In the genomic region with DNA sequence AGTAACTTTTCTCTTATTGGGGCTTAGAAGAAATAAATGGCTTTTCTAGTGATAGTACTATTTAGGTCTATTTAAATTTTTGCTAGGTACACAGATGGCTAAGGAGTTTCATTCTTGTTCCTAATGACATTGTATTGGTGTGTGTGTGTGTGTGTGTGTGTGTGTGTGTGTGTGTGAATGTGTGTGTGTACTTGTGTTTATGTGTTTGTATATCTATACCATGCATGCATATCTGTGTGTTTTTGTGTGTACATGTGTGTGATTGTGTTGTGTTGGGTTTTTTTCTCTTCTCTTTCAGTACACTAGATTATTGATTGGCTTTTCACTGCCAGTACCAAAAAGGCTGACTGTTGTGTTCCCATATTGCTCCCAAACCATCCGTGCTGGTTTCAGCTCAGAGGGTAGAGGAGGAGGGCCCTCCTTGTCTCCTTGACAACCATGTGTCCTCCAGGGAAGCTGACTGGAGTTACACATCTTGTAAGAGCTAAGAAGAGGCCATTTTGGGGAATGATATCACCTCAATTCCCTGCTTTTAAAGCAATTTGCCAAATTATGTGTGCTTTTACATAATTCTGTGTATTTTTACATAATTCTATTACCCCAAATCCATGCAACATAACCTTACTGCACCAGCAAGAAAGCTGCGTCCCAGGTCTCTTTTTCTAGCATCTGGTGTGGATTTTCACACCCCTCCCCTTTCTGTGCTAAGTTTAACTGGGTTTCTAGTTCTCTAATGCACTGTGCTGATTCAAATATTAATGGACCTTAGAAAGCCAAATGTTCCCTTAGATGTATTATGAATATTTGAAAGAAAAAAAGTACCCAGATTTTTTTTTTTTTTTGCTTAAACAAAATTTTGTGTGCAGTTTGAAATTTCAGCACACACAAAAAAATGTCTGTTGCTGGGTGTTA, we compare ENCODE assay signal across 12 mouse cellular contexts.
DNase-seq lines count a peak whose midpoint lies in the region; ATAC-seq lines count a peak whose summit lies in the region.
"Had no signal": no experiment of that assay in that cellular context is flagged by ENCODE, and none has a peak within 500 bp of the region (broad histone marks: within the 10 kb centered on the region; RNA-seq: fewer than 3 reads in every experiment).

No protein-coding gene starts in this region.

- H3K9me3 ChIP-seq in embryonic facial prominence, embryonic 11.5 days (replicated peaks; ENCODE audit: control insufficient read depth, low read length) = no peaks in the 10 kb centered on the region
- no peaks in the 10 kb centered on the region for H3K9me3 ChIP-seq in embryonic facial prominence, embryonic 10.5 days
- no peaks in the 10 kb centered on the region for H3K9me3 ChIP-seq in hindbrain, embryonic 12.5 days (replicated peaks)
- H3K9me3 ChIP-seq in midbrain, embryonic 13.5 days = no peaks in the 10 kb centered on the region
- H3K9me3 ChIP-seq: limb, embryonic 15.5 days had no signal

- H3K9ac ChIP-seq in embryonic facial prominence, embryonic 11.5 days (replicated peaks; ENCODE audit: low read length) = no peak overlapping the region
- H3K9ac ChIP-seq in hindbrain, embryonic 12.5 days = no peak overlapping the region
- no peak overlapping the region; the same call in 1 of the 2 replicates for H3K9ac ChIP-seq in midbrain, embryonic 13.5 days (replicated peaks)
- H3K9ac ChIP-seq: limb, embryonic 15.5 days had no signal

- no peaks in the 10 kb centered on the region for H3K36me3 ChIP-seq in embryonic facial prominence, embryonic 11.5 days (replicated peaks; ENCODE audit: control insufficient read depth, insufficient read depth, low read depth, low read length)
- H3K36me3 ChIP-seq in embryonic facial prominence, embryonic 10.5 days (replicated peaks) = no peaks in the 10 kb centered on the region
- H3K36me3 ChIP-seq in hindbrain, embryonic 12.5 days = no peaks in the 10 kb centered on the region
- no peaks in the 10 kb centered on the region for H3K36me3 ChIP-seq in midbrain, embryonic 13.5 days
- H3K36me3 ChIP-seq: limb, embryonic 15.5 days had no signal

- H3K4me1 ChIP-seq in embryonic facial prominence, embryonic 11.5 days (ENCODE audit: control insufficient read depth, insufficient read depth, low read length) = no peaks in the 10 kb centered on the region
- no peaks in the 10 kb centered on the region for H3K4me1 ChIP-seq in embryonic facial prominence, embryonic 10.5 days
- H3K4me1 ChIP-seq in hindbrain, embryonic 12.5 days = peaks cover 4% of the 10 kb centered on the region; the same call in 1 of the 2 replicates
- H3K4me1 ChIP-seq in midbrain, embryonic 13.5 days (replicated peaks) = peaks cover 6% of the 10 kb centered on the region
- H3K4me1 ChIP-seq: limb, embryonic 15.5 days had no signal

- peak; percentile 6 for DNase-seq in embryonic facial prominence, embryonic 11.5 days (ENCODE audit: low spot score)
- DNase-seq in embryonic facial prominence, embryonic 10.5 days (ENCODE audit: low spot score) = no peak
- DNase-seq in ZHBTc4 (ENCODE audit: low read depth, low spot score) = peak; percentile 67
- DNase-seq in thymus, postnatal 4 days = no peak
- DNase-seq in MN1 (ENCODE audit: low spot score) = no peak
- no peak for DNase-seq in spleen, postnatal 14 days (ENCODE audit: low spot score in 2 of 2)
- DNase-seq: heart, adult 18-20 months; heart, postnatal 14 days; kidney, adult 18-20 months had no signal

- H3K27me3 ChIP-seq in embryonic facial prominence, embryonic 11.5 days (ENCODE audit: control insufficient read depth, insufficient read depth, low read length) = no peaks in the 10 kb centered on the region
- no peaks in the 10 kb centered on the region for H3K27me3 ChIP-seq in embryonic facial prominence, embryonic 10.5 days (replicated peaks; ENCODE audit: low read depth, poor library complexity, severe bottlenecking)
- H3K27me3 ChIP-seq in hindbrain, embryonic 12.5 days = no peaks in the 10 kb centered on the region
- no peaks in the 10 kb centered on the region for H3K27me3 ChIP-seq in midbrain, embryonic 13.5 days
- H3K27me3 ChIP-seq: limb, embryonic 15.5 days had no signal

- WGBS in embryonic facial prominence, embryonic 11.5 days = 41% methylated on average over 2 of the region's 2 CpGs
- WGBS in embryonic facial prominence, embryonic 10.5 days = 46% methylated on average over 2 of the region's 2 CpGs
- 38% methylated on average over 2 of the region's 2 CpGs for WGBS in hindbrain, embryonic 12.5 days
- 46% methylated on average over 2 of the region's 2 CpGs for WGBS in midbrain, embryonic 13.5 days

- no peak overlapping the region for H3K4me2 ChIP-seq in embryonic facial prominence, embryonic 11.5 days (ENCODE audit: low read depth, low read length)
- no peak overlapping the region for H3K4me2 ChIP-seq in hindbrain, embryonic 12.5 days (replicated peaks)
- no peak overlapping the region for H3K4me2 ChIP-seq in midbrain, embryonic 13.5 days (replicated peaks)
- H3K4me2 ChIP-seq: limb, embryonic 15.5 days had no signal

- H3K27ac ChIP-seq in embryonic facial prominence, embryonic 11.5 days (replicated peaks; ENCODE audit: low read depth, low read length) = no peak overlapping the region
- no peak overlapping the region for H3K27ac ChIP-seq in embryonic facial prominence, embryonic 10.5 days (replicated peaks)
- H3K27ac ChIP-seq in hindbrain, embryonic 12.5 days = no peak overlapping the region
- H3K27ac ChIP-seq in midbrain, embryonic 13.5 days = peak overlapping the region; percentile 35; the same call in 1 of the 2 replicates
- H3K27ac ChIP-seq: limb, embryonic 15.5 days had no signal

- no peak overlapping the region for H3K4me3 ChIP-seq in embryonic facial prominence, embryonic 11.5 days (ENCODE audit: low read depth, low read length)
- H3K4me3 ChIP-seq in embryonic facial prominence, embryonic 10.5 days = no peak overlapping the region
- no peak overlapping the region for H3K4me3 ChIP-seq in hindbrain, embryonic 12.5 days
- no peak overlapping the region for H3K4me3 ChIP-seq in midbrain, embryonic 13.5 days (replicated peaks)
- H3K4me3 ChIP-seq: limb, embryonic 15.5 days had no signal

- ATAC-seq in embryonic facial prominence, embryonic 11.5 days (replicated peaks; ENCODE audit: insufficient number of reproducible peaks, low FRiP score, low TSS enrichment, low read depth) = no peak
- ATAC-seq in hindbrain, embryonic 12.5 days (ENCODE audit: low FRiP score) = peak; percentile 81; the same call in 1 of the 2 replicates
- ATAC-seq in midbrain, embryonic 13.5 days = peak; percentile 89

Comparison
In these comparisons a context has a peak if more than half of its experiments do, and no peak if none do; other contexts are left out.
1. DNase-seq: peak in embryonic facial prominence, embryonic 11.5 days (single experiment) and ZHBTc4 (single experiment); none in embryonic facial prominence, embryonic 10.5 days (single experiment), thymus, postnatal 4 days (single experiment), MN1 (single experiment) and spleen, postnatal 14 days (0 of 2).